Comparison of ENCODE assay signal across 18 mouse cellular contexts in genomic region chr6:95552339-95552950, GRCm38 (mm10).
DNase-seq lines count a peak whose midpoint lies in the region; ATAC-seq and TF ChIP-seq lines count a peak whose summit lies in the region.
"Had no signal": no experiment of that assay in that cellular context is flagged by ENCODE, and none has a peak within 500 bp of the region (broad histone marks: within the 10 kb centered on the region; RNA-seq: fewer than 3 reads in every experiment).

No protein-coding gene starts in this region.

- H3K27ac ChIP-seq in lung, embryonic 14.5 days (ENCODE audit: low read depth) = no peak overlapping the region
- H3K27ac ChIP-seq: embryonic facial prominence, embryonic 13.5 days; hindbrain, postnatal 0 days; lung, embryonic 15.5 days; midbrain, embryonic 13.5 days had no signal

- no peak overlapping the region for H3K4me2 ChIP-seq in lung, embryonic 14.5 days
- H3K4me2 ChIP-seq: embryonic facial prominence, embryonic 13.5 days; lung, embryonic 15.5 days; midbrain, embryonic 13.5 days had no signal

- no peaks in the 10 kb centered on the region for H3K9me3 ChIP-seq in lung, embryonic 14.5 days (ENCODE audit: low read depth, low read length)
- H3K9me3 ChIP-seq: embryonic facial prominence, embryonic 13.5 days; lung, embryonic 15.5 days; midbrain, embryonic 13.5 days had no signal

- H3K27me3 ChIP-seq in lung, embryonic 14.5 days (ENCODE audit: insufficient read depth, low read length) = no peaks in the 10 kb centered on the region
- H3K27me3 ChIP-seq: embryonic facial prominence, embryonic 13.5 days; lung, embryonic 15.5 days; Patski had no signal

- peak; percentile 48; the same call in 1 of the 2 replicates for ATAC-seq in lung, embryonic 14.5 days (ENCODE audit: insufficient read depth)
- peak; percentile 80 for ATAC-seq in megakaryocyte progenitor cell, adult 5-6 weeks (replicated peaks; ENCODE audit: poor library complexity)
- ATAC-seq: hindbrain, postnatal 0 days; midbrain, embryonic 13.5 days; Patski had no signal

- 46% methylated on average over 6 of the region's 6 CpGs for WGBS in lung, embryonic 14.5 days

- H3K36me3 ChIP-seq in lung, embryonic 14.5 days (ENCODE audit: insufficient read depth) = no peaks in the 10 kb centered on the region
- H3K36me3 ChIP-seq: lung, embryonic 15.5 days; midbrain, embryonic 13.5 days had no signal

- peak; percentile 32 for DNase-seq in lung, embryonic 14.5 days
- no peak for DNase-seq in lung, postnatal 25 days (ENCODE audit: low spot score)
- DNase-seq in CD4-positive, CD25-positive, alpha-beta regulatory T cell, adult 2 months (ENCODE audit: low read depth, low spot score) = peak; percentile 38
- peak; percentile 14 for DNase-seq in c-Kit-positive CD71-negative TER-119-negative erythroid progenitor cells, embryonic 14.5 days (ENCODE audit: low read depth)
- no peak for DNase-seq in urinary bladder, adult 2 months (ENCODE audit: low spot score)
- no peak for DNase-seq in right cerebral cortex, adult 2 months (ENCODE audit: low spot score in 2 of 2)
- DNase-seq: cerebellum, adult 11-12 months; heart, adult 18-20 months; heart, postnatal 10 days; kidney, adult 9 months; liver; right cerebral cortex, adult 18-20 months had no signal

- H3K4me1 ChIP-seq in lung, embryonic 14.5 days (ENCODE audit: insufficient read depth) = no peaks in the 10 kb centered on the region
- H3K4me1 ChIP-seq: midbrain, embryonic 13.5 days had no signal

- TF ChIP-seq CTCF in lung, embryonic 14.5 days (IDR thresholded peaks at IDR 0.05; ENCODE audit: low read depth) = no peak

- H3K9ac ChIP-seq in lung, embryonic 14.5 days = no peak overlapping the region
- H3K9ac ChIP-seq: embryonic facial prominence, embryonic 13.5 days; lung, embryonic 15.5 days; midbrain, embryonic 13.5 days had no signal

- H3K4me3 ChIP-seq in lung, embryonic 14.5 days (ENCODE audit: low read depth, low read length) = no peak overlapping the region
- H3K4me3 ChIP-seq: embryonic facial prominence, embryonic 13.5 days; lung, embryonic 15.5 days; midbrain, embryonic 13.5 days had no signal

Comparison
In these comparisons a context has a peak if more than half of its experiments do, and no peak if none do; other contexts are left out.
1. DNase-seq: peak in lung, embryonic 14.5 days (single experiment), CD4-positive, CD25-positive, alpha-beta regulatory T cell, adult 2 months (single experiment) and c-Kit-positive CD71-negative TER-119-negative erythroid progenitor cells, embryonic 14.5 days (single experiment); none in lung, postnatal 25 days (single experiment), urinary bladder, adult 2 months (single experiment) and right cerebral cortex, adult 2 months (0 of 2).